Mouse (Mus musculus): ENCODE results near the gene Scg5. TPM values are rescaled to one million over a fixed set of nuclear protein-coding genes. Genes with fewer than 3 reads are reported as not detected.

The Scg5 gene
- polyA plus RNA-seq, 1 experiment from 2014 or later, result 17.9 TPM

DNA sequence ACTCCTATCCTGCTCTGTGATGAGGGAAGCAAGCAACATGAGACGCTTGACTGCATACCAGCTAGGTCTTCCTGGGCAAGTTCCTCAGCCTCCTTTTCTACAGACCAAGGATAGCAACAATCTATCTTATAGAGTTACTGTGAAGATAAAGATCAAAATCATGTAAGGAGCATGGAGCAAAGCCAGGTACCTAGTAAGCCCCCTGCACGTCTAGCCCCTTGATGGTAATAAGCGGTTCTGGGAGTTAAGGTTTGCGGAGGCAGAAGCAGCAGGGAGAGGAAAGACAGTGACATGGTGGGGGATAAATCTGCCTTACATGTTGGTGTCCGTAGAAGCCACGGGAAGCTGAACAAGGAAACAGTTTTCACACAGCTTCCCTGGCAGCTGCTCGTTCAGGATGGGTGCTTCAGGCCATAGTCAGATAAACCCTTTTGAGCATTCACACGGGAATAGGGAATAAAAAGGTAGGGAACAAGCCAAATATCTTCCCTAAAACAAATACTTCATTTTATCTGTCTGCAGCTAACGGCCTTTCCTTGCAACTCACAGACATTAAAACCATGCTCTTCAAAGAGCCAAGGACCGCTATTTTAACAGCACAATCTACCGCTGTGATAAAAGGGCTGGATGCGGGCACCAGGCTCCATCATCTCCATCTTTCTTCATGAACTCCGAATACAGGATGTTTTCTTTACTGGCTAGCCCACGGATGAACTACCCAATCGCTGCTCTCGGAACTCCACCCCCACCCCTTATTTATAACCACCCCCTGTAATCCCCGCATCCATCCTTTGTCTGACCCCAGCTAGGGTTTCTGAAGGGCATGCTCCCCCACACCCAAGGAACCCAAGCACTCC is 607 bp downstream of the Scg5 start:
- Histone ChIP-seq H3K27ac (peak overlapping the region; percentile 92), H3K9me3 (no peaks in the 10 kb centered on the region), H3K4me1 (peaks cover 37% of the 10 kb centered on the region), H3K36me3 (replicated peaks) (peaks cover 28% of the 10 kb centered on the region), H3K27me3 (ENCODE audit: poor library complexity, severe bottlenecking) (no peaks in the 10 kb centered on the region), H3K4me3 (peak overlapping the region; percentile 62)
- WGBS, result 14% methylated on average over 17 of the region's 17 CpGs
- DNase-seq (ENCODE audit: extremely low spot score, low spot score), result no peak

DNA sequence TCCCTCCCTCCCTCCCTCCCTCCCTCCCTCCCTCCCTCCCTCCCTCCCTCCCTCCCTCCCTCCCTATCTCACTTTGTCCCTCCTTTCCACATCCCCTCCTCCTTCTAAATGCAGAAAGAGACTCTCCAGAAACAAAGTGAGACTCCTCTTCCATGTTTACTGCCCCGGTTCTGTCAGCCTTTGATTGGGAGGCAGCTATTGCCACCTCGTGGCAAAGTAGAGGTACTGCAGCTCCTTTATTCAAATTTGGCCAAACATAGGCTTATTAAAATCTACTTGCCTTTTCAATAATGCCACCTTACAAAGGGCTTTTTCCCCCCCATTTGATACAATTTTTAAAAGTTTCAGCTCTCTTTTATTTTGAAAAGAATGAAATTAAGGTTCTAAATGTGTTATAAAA is 5.0 kb downstream of the Scg5 start:
- Histone ChIP-seq H3K36me3 (replicated peaks) (peaks cover 35% of the 10 kb centered on the region), H3K27me3 (ENCODE audit: poor library complexity, severe bottlenecking) (no peaks in the 10 kb centered on the region), H3K4me3 (no peak overlapping the region), H3K4me1 (peaks cover 31% of the 10 kb centered on the region), H3K27ac (no peak overlapping the region), H3K9me3 (no peaks in the 10 kb centered on the region)
- 0% methylated on average over 2 of the region's 2 CpGs for WGBS
- no peak for DNase-seq (ENCODE audit: extremely low spot score, low spot score)

DNA sequence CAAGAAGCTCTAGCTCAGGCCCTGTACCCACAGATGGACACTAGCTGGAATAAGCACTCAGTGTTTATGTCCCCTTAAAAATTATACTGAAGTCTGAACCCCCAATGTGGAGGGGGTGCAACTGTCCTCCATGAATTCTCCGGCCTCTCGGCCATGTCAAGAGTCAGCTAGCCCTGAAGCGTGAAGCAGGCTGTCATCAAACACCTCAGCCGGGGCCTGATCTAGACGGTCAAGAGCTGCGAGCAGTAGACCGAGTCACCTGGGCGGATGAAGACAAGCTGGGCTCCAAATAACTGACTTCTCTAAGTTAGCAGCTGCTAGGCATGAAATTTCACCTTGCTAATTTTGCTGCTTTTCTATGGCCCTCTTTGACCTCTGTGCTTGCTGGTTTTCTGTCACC is 6.6 kb downstream of the Scg5 start:
- Histone ChIP-seq H3K4me3 (no peak overlapping the region), H3K36me3 (replicated peaks) (peaks cover 47% of the 10 kb centered on the region), H3K27ac (no peak overlapping the region), H3K4me1 (peaks cover 23% of the 10 kb centered on the region), H3K9me3 (no peaks in the 10 kb centered on the region), H3K27me3 (ENCODE audit: poor library complexity, severe bottlenecking) (no peaks in the 10 kb centered on the region)
- WGBS, result 97% methylated on average over 8 of the region's 8 CpGs
- DNase-seq (ENCODE audit: extremely low spot score, low spot score), result no peak

GRCm38 (mm10) chr2:113821176-113821734 is 7.7 kb downstream of the Scg5 start:
- Histone ChIP-seq H3K4me1 (peaks cover 12% of the 10 kb centered on the region), H3K9me3 (no peaks in the 10 kb centered on the region; the same call in 1 of the 2 replicates), H3K36me3 (replicated peaks) (peaks cover 54% of the 10 kb centered on the region), H3K27me3 (ENCODE audit: poor library complexity, severe bottlenecking) (no peaks in the 10 kb centered on the region), H3K27ac (no peak overlapping the region), H3K4me3 (no peak overlapping the region)
- DNase-seq (ENCODE audit: extremely low spot score, low spot score), result no peak
- WGBS, result 86% methylated on average over 12 of the region's 12 CpGs

DNA sequence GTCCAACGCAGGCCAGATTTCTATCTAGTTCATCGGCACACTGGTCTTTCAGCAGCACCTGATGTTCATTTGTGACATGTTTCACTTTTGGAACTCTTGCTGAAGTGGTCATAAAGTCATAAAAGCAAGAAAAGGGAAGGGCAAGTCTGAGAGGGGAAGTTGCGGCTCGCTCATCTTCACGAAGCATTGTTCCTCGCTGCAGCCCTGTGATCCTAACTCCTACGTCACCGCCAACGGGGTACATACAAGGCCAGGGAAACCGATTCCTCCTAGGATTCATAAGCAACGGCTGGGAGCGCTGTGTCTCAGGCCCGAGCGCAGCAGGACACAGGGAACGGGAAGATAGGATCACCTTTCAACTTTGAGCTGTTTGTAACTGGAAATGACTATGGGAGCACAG is 8.8 kb downstream of the Scg5 start:
- 95% methylated on average over 15 of the region's 15 CpGs for WGBS

GRCm38 (mm10) chr2:113817681-113818606 is 11.0 kb downstream of the Scg5 start:
- Histone ChIP-seq H3K27ac (peak overlapping the region; percentile 48; the same call in 1 of the 2 replicates), H3K36me3 (replicated peaks) (peaks cover 49% of the 10 kb centered on the region), H3K9me3 (no peaks in the 10 kb centered on the region; the same call in 1 of the 2 replicates), H3K27me3 (ENCODE audit: poor library complexity, severe bottlenecking) (no peaks in the 10 kb centered on the region), H3K4me3 (no peak overlapping the region), H3K4me1 (peaks cover 8% of the 10 kb centered on the region)
- whole genome bisulfite sequencing, result 77% methylated on average over 14 of the region's 14 CpGs
- DNase-seq (ENCODE audit: extremely low spot score, low spot score), result no peak

More for the DNA sequence above, 8.8 kb downstream of the Scg5 start:
- H3K4me3 ChIP-seq, result no peak overlapping the region
- H3K9me3 ChIP-seq, result no peaks in the 10 kb centered on the region; the same call in 1 of the 2 replicates
- H3K4me1 ChIP-seq, result peaks cover 8% of the 10 kb centered on the region
- peaks cover 49% of the 10 kb centered on the region for H3K36me3 ChIP-seq (replicated peaks)
- no peak for DNase-seq (ENCODE audit: extremely low spot score, low spot score)
- no peaks in the 10 kb centered on the region for H3K27me3 ChIP-seq (ENCODE audit: poor library complexity, severe bottlenecking)
- no peak overlapping the region for H3K27ac ChIP-seq

GRCm38 (mm10) chr2:113807640-113808039 is 21.3 kb downstream of the Scg5 start:
- WGBS, result 23% methylated on average over 9 of the region's 9 CpGs
- H3K4me3 ChIP-seq, result no peak overlapping the region
- no peaks in the 10 kb centered on the region for H3K9me3 ChIP-seq
- H3K36me3 ChIP-seq (replicated peaks), result peaks cover 7% of the 10 kb centered on the region; the same call in 1 of the 2 replicates
- H3K4me1 ChIP-seq, result no peaks in the 10 kb centered on the region
- no peak overlapping the region for H3K27ac ChIP-seq
- peak; percentile 60 for DNase-seq (ENCODE audit: extremely low spot score, low spot score)
- no peaks in the 10 kb centered on the region for H3K27me3 ChIP-seq (ENCODE audit: poor library complexity, severe bottlenecking)

- H3K4me3 ChIP-seq, result no peak overlapping the region
- no peak overlapping the region for H3K27ac ChIP-seq
- H3K27me3 ChIP-seq (ENCODE audit: poor library complexity, severe bottlenecking), result no peaks in the 10 kb centered on the region
- H3K36me3 ChIP-seq (replicated peaks), result peaks cover 7% of the 10 kb centered on the region; the same call in 1 of the 2 replicates
- no peak for DNase-seq (ENCODE audit: extremely low spot score, low spot score)
- H3K4me1 ChIP-seq, result no peaks in the 10 kb centered on the region
- H3K9me3 ChIP-seq, result no peaks in the 10 kb centered on the region
- 64% methylated on average over 10 of the region's 10 CpGs for WGBS
Observed at GRCm38 (mm10) chr2:113806851-113807577, 21.9 kb downstream of the Scg5 start.

- 92% methylated on average over 4 of the region's 4 CpGs for WGBS
- no peak overlapping the region for H3K27ac ChIP-seq
Observed at GRCm38 (mm10) chr2:113805765-113806164, 23.2 kb downstream of the Scg5 start.

GRCm38 (mm10) chr2:113803753-113804152 is 25.2 kb downstream of the Scg5 start:
- 48% methylated on average over 1 of the region's 1 CpGs for WGBS
- Histone ChIP-seq H3K36me3 (replicated peaks) (0 out of 2 replicates have a peak, but pooled peaks cover 1% of the 10 kb centered on the region), H3K27me3 (ENCODE audit: poor library complexity, severe bottlenecking) (no peaks in the 10 kb centered on the region), H3K9me3 (no peaks in the 10 kb centered on the region), H3K4me3 (no peak overlapping the region), H3K4me1 (no peaks in the 10 kb centered on the region), H3K27ac (no peak overlapping the region)
- no peak for DNase-seq (ENCODE audit: extremely low spot score, low spot score)

More at GRCm38 (mm10) chr2:113805765-113806164, 23.2 kb downstream of the Scg5 start:
- no peaks in the 10 kb centered on the region for H3K9me3 ChIP-seq
- DNase-seq (ENCODE audit: extremely low spot score, low spot score), result no peak
- H3K4me3 ChIP-seq, result no peak overlapping the region
- H3K36me3 ChIP-seq (replicated peaks), result peaks cover 7% of the 10 kb centered on the region; the same call in 1 of the 2 replicates
- H3K27me3 ChIP-seq (ENCODE audit: poor library complexity, severe bottlenecking), result no peaks in the 10 kb centered on the region
- no peaks in the 10 kb centered on the region for H3K4me1 ChIP-seq

- H3K27ac ChIP-seq, result no peak overlapping the region
- no peak for DNase-seq (ENCODE audit: extremely low spot score, low spot score)
- no peak overlapping the region for H3K4me3 ChIP-seq
- no peaks in the 10 kb centered on the region for H3K9me3 ChIP-seq
- H3K4me1 ChIP-seq, result no peaks in the 10 kb centered on the region
- no peaks in the 10 kb centered on the region for H3K36me3 ChIP-seq (replicated peaks)
- WGBS, result 74% methylated on average over 5 of the region's 5 CpGs
- no peaks in the 10 kb centered on the region for H3K27me3 ChIP-seq (ENCODE audit: poor library complexity, severe bottlenecking)
Observed at GRCm38 (mm10) chr2:113800846-113801245, 28.1 kb downstream of the Scg5 start.

DNA sequence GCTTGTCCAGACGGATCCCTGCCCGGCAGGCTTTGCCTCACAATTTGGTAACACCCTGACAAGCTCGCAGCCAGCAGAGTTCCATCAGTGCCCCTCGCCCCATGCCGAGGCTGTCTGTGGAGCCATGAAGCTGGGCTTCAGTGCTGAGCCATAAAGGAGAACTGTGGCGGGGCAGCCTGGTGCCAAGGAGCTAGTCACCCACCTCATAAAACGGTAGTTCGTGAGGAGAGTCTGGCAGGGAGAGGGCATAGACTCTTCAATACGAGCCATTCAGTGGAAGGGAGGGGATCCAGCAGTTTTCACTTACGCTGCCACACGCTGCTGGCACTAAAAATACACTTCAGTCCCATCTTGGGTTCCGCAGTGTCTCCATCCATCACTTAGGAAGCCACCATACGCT is 30.3 kb downstream of the Scg5 start:
- H3K27ac ChIP-seq, result no peak overlapping the region
- WGBS, result 89% methylated on average over 13 of the region's 13 CpGs
- no peaks in the 10 kb centered on the region for H3K4me1 ChIP-seq

More for the DNA sequence above, 30.3 kb downstream of the Scg5 start:
- H3K9me3 ChIP-seq, result no peaks in the 10 kb centered on the region
- no peaks in the 10 kb centered on the region for H3K36me3 ChIP-seq (replicated peaks)
- no peak for DNase-seq (ENCODE audit: extremely low spot score, low spot score)
- no peaks in the 10 kb centered on the region for H3K27me3 ChIP-seq (ENCODE audit: poor library complexity, severe bottlenecking)
- H3K4me3 ChIP-seq, result no peak overlapping the region
